Comparison of ENCODE assay signal across 41 mouse cellular contexts in the genomic region with DNA sequence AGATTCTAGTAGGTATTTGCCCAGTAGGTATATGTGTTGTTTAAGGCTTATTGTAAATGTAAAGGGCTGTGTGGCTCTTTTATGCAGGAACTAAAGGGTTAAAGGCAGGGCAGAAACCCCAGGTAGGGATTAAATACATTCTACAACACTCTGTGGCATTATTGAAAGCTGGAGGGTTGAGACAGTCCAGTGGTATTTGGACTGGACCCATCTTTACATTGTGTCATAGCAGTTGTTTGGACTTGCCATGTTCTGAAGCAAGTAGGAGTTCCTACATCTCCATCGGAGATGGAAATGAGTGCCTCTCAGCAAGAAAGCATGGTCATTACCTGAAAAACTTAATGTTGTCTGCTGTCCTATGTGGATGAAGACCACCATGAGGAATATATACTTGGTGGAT. TPM values are rescaled to one million over a fixed set of nuclear protein-coding genes. Genes with fewer than 3 reads are reported as not detected.
"Had no signal": no experiment of that assay in that cellular context is flagged by ENCODE, and none has a peak within 500 bp of the region (broad histone marks: within the 10 kb centered on the region; RNA-seq: fewer than 3 reads in every experiment).

No protein-coding gene starts in this region.

- DNase-seq: heart, postnatal 10 days; heart, postnatal 14 days; heart, postnatal 36 days; heart, postnatal 4 days; kidney, adult 11 months; kidney, adult 18-20 months; kidney, adult 2 months; kidney, adult 8-10 months; kidney, adult 9 months; kidney, postnatal 10 days; kidney, postnatal 14 days; kidney, postnatal 25 days; kidney, postnatal 36 days; kidney, postnatal 4 days; layer of hippocampus, adult 9-11 months; layer of hippocampus, postnatal 36 days had no signal

RNA-seq across cellular contexts. Expression of gene Khdc1a, which starts 8.7 kb away (rescaled TPM):
- polyA plus RNA-seq: heart, embryonic 11.5 days; heart, embryonic 12.5 days; heart, embryonic 14.5 days; heart, postnatal 0 days; hindbrain, embryonic 10.5 days; hindbrain, embryonic 11.5 days; hindbrain, embryonic 12.5 days; hindbrain, embryonic 13.5 days; hindbrain, embryonic 14.5 days; hindbrain, embryonic 15.5 days; hindbrain, embryonic 16.5 days; hindbrain, postnatal 0 days; intestine, embryonic 14.5 days; intestine, embryonic 15.5 days; intestine, embryonic 16.5 days; intestine, postnatal 0 days; kidney, embryonic 14.5 days; kidney, embryonic 15.5 days; kidney, embryonic 16.5 days; kidney, postnatal 0 days; large intestine, adult 2 months had no signal

RNA-seq across cellular contexts. Expression of gene Khdc1c, which starts 27.4 kb away (rescaled TPM):
- polyA plus RNA-seq: heart, embryonic 11.5 days; heart, embryonic 12.5 days; heart, embryonic 13.5 days; heart, embryonic 14.5 days; heart, embryonic 15.5 days; heart, embryonic 16.5 days; heart, postnatal 0 days; hindbrain, embryonic 10.5 days; hindbrain, embryonic 11.5 days; hindbrain, embryonic 12.5 days; hindbrain, embryonic 13.5 days; hindbrain, embryonic 14.5 days; hindbrain, embryonic 15.5 days; hindbrain, embryonic 16.5 days; hindbrain, postnatal 0 days; inflammation-experienced regulatory T-cells, adult 6 months; intestine, embryonic 14.5 days; intestine, embryonic 15.5 days; intestine, embryonic 16.5 days; intestine, postnatal 0 days; kidney, adult 2 months; kidney, embryonic 14.5 days; kidney, embryonic 15.5 days; kidney, embryonic 16.5 days; kidney, postnatal 0 days; large intestine, adult 2 months had no signal

RNA-seq across cellular contexts. Expression of gene Khdc1b, which starts 42.6 kb away (rescaled TPM):
- polyA plus RNA-seq: heart, embryonic 11.5 days; heart, embryonic 12.5 days; heart, embryonic 13.5 days; heart, embryonic 14.5 days; heart, postnatal 0 days; hindbrain, embryonic 10.5 days; hindbrain, embryonic 13.5 days; hindbrain, embryonic 16.5 days; hindbrain, postnatal 0 days; intestine, embryonic 15.5 days; kidney, adult 2 months; kidney, embryonic 15.5 days; kidney, embryonic 16.5 days; large intestine, adult 2 months had no signal
